Mouse (Mus musculus) small intestine, adult 2 months (tissue): ENCODE data around the gene Dclk1. TPM values are rescaled to one million over a fixed set of nuclear protein-coding genes. Genes with fewer than 3 reads are reported as not detected.

Source experiments
- H3K27ac ChIP-seq: fragments of 200-500 bp; 2 replicates; pipeline ENCODE4 v1.5.1; 2012; ENCODE audit warnings: low read depth, low read length, control low read depth, inconsistent platforms; ENCODE audit not compliant: insufficient read depth
- H3K27me3 ChIP-seq: fragments of 200-500 bp; 2 replicates; pipeline ENCODE4 v1.6.1; 2012; ENCODE audit warnings: mild to moderate bottlenecking, moderate library complexity, low read length, inconsistent platforms; ENCODE audit not compliant: control insufficient read depth, insufficient read depth
- H3K36me3 ChIP-seq: fragments of 200-500 bp; 2 replicates; pipeline ENCODE4 v1.6.1; 2012; ENCODE audit warnings: mild to moderate bottlenecking, low read length, control low read depth, inconsistent platforms; ENCODE audit not compliant: control insufficient read depth, insufficient read depth
- H3K4me1 ChIP-seq: fragments of 200-500 bp; 2 replicates; pipeline ENCODE4 v1.6.1; 2012; ENCODE audit warnings: low read length, inconsistent platforms, mixed read lengths; ENCODE audit not compliant: control insufficient read depth, insufficient read depth, insufficient read length
- H3K4me3 ChIP-seq: fragments of 200-500 bp; 2 replicates; pipeline ENCODE4 v1.5.1; 2012; ENCODE audit warnings: low read depth, mild to moderate bottlenecking, control low read depth, inconsistent platforms, low read length, moderate library complexity
- CTCF ChIP-seq: fragments of 200-500 bp; IDR thresholded peaks from 2 replicates; pipeline ENCODE4 v1.5.1; 2012; ENCODE audit warnings: low read depth, mild to moderate bottlenecking, control low read depth, inconsistent platforms, low read length, moderate library complexity, mixed read lengths; ENCODE audit not compliant: insufficient replicate concordance, insufficient read length; ENCODE audit errors: extremely low read depth
- POLR2A ChIP-seq: fragments of 200-500 bp; IDR thresholded peaks from 2 replicates; pipeline ENCODE4 v1.6.1; 2012; ENCODE audit warnings: low read depth, mild to moderate bottlenecking, control low read depth, inconsistent platforms, low read length, moderate library complexity
- WGBS: fragments of 180-500 bp; shearing (Covaris S2); methylation state at CpG from one replicate; pipeline ENCODE4 v1.1.7; 2018; 5-methylcytosine and 5-hydroxymethylcytosine counted together
- polyA plus RNA-seq: library from polyadenylated mRNA; depleted of rRNA; stranded (reverse); fragments of >200 nt; gene quantifications from 2 replicates; pipeline ENCODE4 v1.2.3, GENCODE M21; 2012

Gene Dclk1
- polyA plus RNA-seq, 1 experiment, result 3.2 TPM

GRCm38 (mm10) chr3:55347371-55348025 lies 105.3 kb downstream of the Dclk1 start:
- WGBS, result 35% methylated on average over 16 of the region's 16 CpGs
- Histone ChIP-seq H3K4me3 (no peak overlapping the region), H3K4me1 (no peaks in the 10 kb centered on the region), H3K36me3 (no peaks in the 10 kb centered on the region), H3K27me3 (no peaks in the 10 kb centered on the region), H3K27ac (no peak overlapping the region)
- TF ChIP-seq CTCF, result no peak
- no peak for TF ChIP-seq POLR2A

GRCm38 (mm10) chr3:55348026-55348390 lies 105.8 kb downstream of the Dclk1 start:
- Histone ChIP-seq H3K27ac (no peak overlapping the region), H3K4me3 (no peak overlapping the region), H3K36me3 (no peaks in the 10 kb centered on the region), H3K27me3 (no peaks in the 10 kb centered on the region), H3K4me1 (no peaks in the 10 kb centered on the region)
- WGBS, result 88% methylated on average over 5 of the region's 5 CpGs
- TF ChIP-seq CTCF, result no peak
- no peak for TF ChIP-seq POLR2A

- Histone ChIP-seq H3K27me3 (no peaks in the 10 kb centered on the region), H3K27ac (no peak overlapping the region), H3K4me3 (no peak overlapping the region), H3K4me1 (no peaks in the 10 kb centered on the region), H3K36me3 (no peaks in the 10 kb centered on the region)
- TF ChIP-seq CTCF, result no peak
- WGBS, result 71% methylated on average over 2 of the region's 2 CpGs
Observed at GRCm38 (mm10) chr3:55350194-55350593, 108.0 kb downstream of the Dclk1 start.

- no peak overlapping the region for H3K27ac ChIP-seq
- H3K4me3 ChIP-seq, result no peak overlapping the region
- WGBS, result 58% methylated on average over 13 of the region's 13 CpGs
- TF ChIP-seq CTCF (no peak), POLR2A (no peak)
- no peaks in the 10 kb centered on the region for H3K27me3 ChIP-seq
- H3K4me1 ChIP-seq, result no peaks in the 10 kb centered on the region
- H3K36me3 ChIP-seq, result no peaks in the 10 kb centered on the region
Observed at GRCm38 (mm10) chr3:55351281-55352052, 109.3 kb downstream of the Dclk1 start.

- no peak for TF ChIP-seq POLR2A
- no peak for TF ChIP-seq CTCF
- Histone ChIP-seq H3K27me3 (no peaks in the 10 kb centered on the region), H3K36me3 (no peaks in the 10 kb centered on the region), H3K4me3 (no peak overlapping the region), H3K27ac (no peak overlapping the region), H3K4me1 (no peaks in the 10 kb centered on the region)
- 87% methylated on average over 14 of the region's 14 CpGs for WGBS
Observed at GRCm38 (mm10) chr3:55352529-55352928, 110.4 kb downstream of the Dclk1 start.

GRCm38 (mm10) chr3:55353169-55353568 lies 111.0 kb downstream of the Dclk1 start:
- Histone ChIP-seq H3K27ac (no peak overlapping the region), H3K27me3 (no peaks in the 10 kb centered on the region), H3K4me3 (no peak overlapping the region), H3K36me3 (no peaks in the 10 kb centered on the region), H3K4me1 (no peaks in the 10 kb centered on the region)
- WGBS, result 78% methylated on average over 9 of the region's 9 CpGs
- TF ChIP-seq POLR2A, result no peak
- no peak for TF ChIP-seq CTCF

GRCm38 (mm10) chr3:55353909-55354511 lies 111.8 kb downstream of the Dclk1 start:
- H3K27ac ChIP-seq, result no peak overlapping the region
- TF ChIP-seq CTCF (no peak), POLR2A (no peak)
- WGBS, result 56% methylated on average over 13 of the region's 13 CpGs
- H3K4me1 ChIP-seq, result no peaks in the 10 kb centered on the region
- no peaks in the 10 kb centered on the region for H3K36me3 ChIP-seq
- H3K4me3 ChIP-seq, result no peak overlapping the region
- no peaks in the 10 kb centered on the region for H3K27me3 ChIP-seq
